Mouse (Mus musculus) neural tube, embryonic 12.5 days (tissue): ENCODE data around the gene Scgb1b18. TPM values are rescaled to one million over a fixed set of nuclear protein-coding genes. Genes with fewer than 3 reads are reported as not detected.
"Not testable (repeated sequence)": the region's sequence is repeated elsewhere in the genome, so short reads cannot be mapped to it uniquely, and the experiment has no call there.

ENCODE experiments used
- ATAC-seq: fragments of 200-750 bp; cut with Nextera tagmentation; 2 replicates; pipeline ENCODE4 v1.8.0; 2017; ENCODE audit warnings: low read depth, mild to moderate bottlenecking, moderate TSS enrichment, moderate library complexity; ENCODE audit not compliant: low FRiP score
- H3K27ac ChIP-seq: fragments of 300-500 bp; sonication (generic); 2 replicates; pipeline ENCODE4 v1.5.1; 2016
- H3K27me3 ChIP-seq: fragments of 300-500 bp; sonication (generic); replicated peaks from 2 replicates; pipeline ENCODE4 v1.6.1; 2016; ENCODE audit warnings: mild to moderate bottlenecking
- H3K36me3 ChIP-seq: fragments of 300-500 bp; sonication (generic); 2 replicates; pipeline ENCODE4 v1.6.1; 2016; ENCODE audit warnings: mild to moderate bottlenecking
- H3K4me1 ChIP-seq: fragments of 300-500 bp; sonication (generic); 2 replicates; pipeline ENCODE4 v1.6.1; 2016
- H3K4me2 ChIP-seq: fragments of 300-500 bp; sonication (generic); replicated peaks from 2 replicates; pipeline ENCODE4 v1.6.1; 2016; ENCODE audit warnings: mild to moderate bottlenecking
- H3K4me3 ChIP-seq: fragments of 300-500 bp; sonication (generic); 2 replicates; pipeline ENCODE4 v1.5.1; 2016
- H3K9ac ChIP-seq: fragments of 300-500 bp; sonication (generic); 2 replicates; pipeline ENCODE4 v1.6.1; 2016; ENCODE audit warnings: mild to moderate bottlenecking
- H3K9me3 ChIP-seq: fragments of 300-500 bp; sonication (generic); 2 replicates; pipeline ENCODE4 v1.6.1; 2016; ENCODE audit warnings: mild to moderate bottlenecking
- WGBS: fragments of 180-500 bp; shearing (Covaris S2); methylation state at CpG from one replicate; pipeline ENCODE4 v1.1.7; 2016; 5-methylcytosine and 5-hydroxymethylcytosine counted together
- polyA plus RNA-seq: library from polyadenylated mRNA; unstranded; fragments of >200 nt; fragmentation: Nextera tagmentation; extraction: Ambion mirVana; gene quantifications from 2 replicates; pipeline ENCODE4 v1.2.1, GENCODE M21; 2016

Gene Scgb1b18
- not detected in 2 replicates for polyA plus RNA-seq

DNA sequence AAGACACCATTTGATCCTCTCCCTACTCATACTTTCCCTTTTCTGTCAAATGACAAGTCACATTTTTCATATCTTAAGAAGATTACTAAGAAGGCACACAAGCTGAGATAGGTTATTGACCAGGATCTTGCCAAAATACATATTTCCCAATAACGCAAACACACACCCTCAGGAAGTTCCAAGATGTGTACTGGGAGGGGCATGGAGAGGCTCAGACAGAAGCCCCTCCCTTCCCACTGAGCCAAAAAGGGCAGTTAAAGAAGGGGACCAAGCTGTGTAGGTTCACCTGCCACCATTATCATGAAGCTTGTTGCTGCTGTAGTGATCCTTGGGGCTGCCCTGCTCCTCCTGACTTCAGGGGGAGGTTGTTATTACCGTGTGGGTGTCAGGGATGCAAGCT is at the start of gene Scgb1b18:
TSS of gene Scgb1b18 (plus strand) at position 301 of the 400 bp plus-strand sequence.
- H3K36me3 ChIP-seq, H3K4me1 ChIP-seq, H3K27ac ChIP-seq, H3K9me3 ChIP-seq, H3K27me3 ChIP-seq, H3K4me2 ChIP-seq, H3K4me3 ChIP-seq, ATAC-seq, H3K9ac ChIP-seq: not testable (repeated sequence)
- no CpG with 5 or more reads among the region's 2 CpGs for WGBS

DNA sequence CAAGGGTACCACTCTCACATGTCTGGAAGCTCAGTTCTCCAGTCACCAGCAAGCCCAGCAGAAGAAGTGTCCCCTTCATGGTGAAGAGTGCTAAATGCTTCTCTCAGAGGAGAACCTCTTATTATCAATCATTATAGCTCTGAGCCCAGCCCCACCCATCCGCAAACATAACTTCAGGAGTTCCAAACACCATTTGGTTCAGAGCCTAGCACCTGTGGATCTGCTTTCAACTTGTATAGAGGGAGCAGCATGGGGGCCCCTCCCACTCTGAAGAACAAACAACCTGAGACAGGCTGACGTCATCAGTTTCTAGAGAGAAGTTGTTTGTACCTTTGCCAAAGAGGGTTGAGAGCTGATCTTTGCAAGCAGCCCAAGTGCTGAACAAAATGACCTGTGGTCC is 11.6 kb upstream of the Scgb1b18 start, which contains the start of gene Scgb2b18:
TSS of gene Scgb2b18 (minus strand) at position 101 of the 400 bp plus-strand sequence.
- H3K27me3 ChIP-seq, H3K4me3 ChIP-seq, H3K4me1 ChIP-seq, H3K4me2 ChIP-seq, H3K36me3 ChIP-seq, H3K9ac ChIP-seq, H3K27ac ChIP-seq, H3K9me3 ChIP-seq, ATAC-seq: not testable (repeated sequence)
- 77% methylated on average over 2 of the region's 2 CpGs for WGBS

Other genes starting within 250 kb of the Scgb1b18 start
- gene Scgb2b17, start 129.0 kb upstream of the Scgb1b18 start, polyA plus RNA-seq: not detected in 2 replicates
- gene Scgb1b17, start 122.1 kb upstream of the Scgb1b18 start, polyA plus RNA-seq: not detected in 2 replicates
- not detected in 2 replicates for gene Scgb2b18, start 11.7 kb upstream of the Scgb1b18 start, polyA plus RNA-seq
- not detected in 2 replicates for gene Scgb2b19, start 94.8 kb downstream of the Scgb1b18 start, polyA plus RNA-seq
- not detected in 2 replicates for gene Scgb1b19, start 101.7 kb downstream of the Scgb1b18 start, polyA plus RNA-seq
- gene Scgb2b20, start 180.8 kb downstream of the Scgb1b18 start, polyA plus RNA-seq: not detected in 2 replicates
- not detected in 2 replicates for gene Scgb1b20, start 187.7 kb downstream of the Scgb1b18 start, polyA plus RNA-seq